5 mouse cellular contexts compared by ENCODE assay signal in the genomic region with DNA sequence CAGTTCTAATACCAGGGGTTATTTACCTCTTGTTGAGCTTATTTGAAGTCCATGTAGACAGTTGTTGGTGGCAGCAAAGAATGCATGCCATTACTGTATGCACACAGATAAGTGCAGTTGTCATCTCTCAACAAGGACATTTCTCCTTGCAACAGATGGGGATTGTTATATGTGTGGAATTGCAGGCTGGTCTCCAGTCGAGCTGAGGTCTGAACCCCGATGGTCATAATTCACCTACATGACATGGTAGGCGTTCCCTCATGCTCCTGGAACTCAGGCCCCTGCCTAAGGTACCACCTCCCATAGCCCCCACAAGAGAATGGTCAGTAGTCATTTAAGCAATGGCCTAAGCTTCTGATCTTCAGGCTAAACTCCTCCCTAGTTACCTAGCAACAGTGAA.
DNase-seq lines count a peak whose midpoint lies in the region; TF ChIP-seq lines count a peak whose summit lies in the region.
"Not testable (repeated sequence)": the region's sequence is repeated elsewhere in the genome, so short reads cannot be mapped to it uniquely, and the experiment has no call there.

No protein-coding gene starts in this region.

- DNase-seq in cerebellum, adult 11-12 months, result peak; percentile 40
- DNase-seq in cerebellum, adult 2 months, result peak; percentile 34 to 40
- DNase-seq in cerebellum, adult 9-10 months, result peak; percentile 63
- DNase-seq in cerebellum, postnatal 10 days, result peak; percentile 9 to 31
- peak; percentile 17 to 50 for DNase-seq in cerebellum, postnatal 25 days

- not testable (repeated sequence) for H3K4me1 ChIP-seq in cerebellum, adult 2 months (ENCODE audit: control insufficient read depth, insufficient read depth, low read length)

- not testable (repeated sequence) for TF ChIP-seq CTCF in cerebellum, adult 2 months (IDR thresholded peaks at IDR 0.05; ENCODE audit: borderline replicate concordance, insufficient read depth, low read depth, low read length)

- WGBS in cerebellum, adult 2 months, result 40% methylated on average over 3 of the region's 3 CpGs

- not testable (repeated sequence) for H3K4me3 ChIP-seq in cerebellum, adult 2 months (replicated peaks; ENCODE audit: insufficient read depth, low read depth, low read length)

- H3K27me3 ChIP-seq in cerebellum, adult 2 months (ENCODE audit: control insufficient read depth, insufficient read depth, low read length), result not testable (repeated sequence)

- H3K27ac ChIP-seq in cerebellum, adult 2 months (ENCODE audit: insufficient read depth, low read length), result peak overlapping the region; percentile 23; the same call in 1 of the 2 replicates

- not testable (repeated sequence) for TF ChIP-seq POLR2A in cerebellum, adult 2 months (IDR thresholded peaks at IDR 0.05; ENCODE audit: borderline replicate concordance, insufficient read depth, low read length)
